Mouse (Mus musculus): ENCODE measurements around the gene Tjp3.

DNA sequence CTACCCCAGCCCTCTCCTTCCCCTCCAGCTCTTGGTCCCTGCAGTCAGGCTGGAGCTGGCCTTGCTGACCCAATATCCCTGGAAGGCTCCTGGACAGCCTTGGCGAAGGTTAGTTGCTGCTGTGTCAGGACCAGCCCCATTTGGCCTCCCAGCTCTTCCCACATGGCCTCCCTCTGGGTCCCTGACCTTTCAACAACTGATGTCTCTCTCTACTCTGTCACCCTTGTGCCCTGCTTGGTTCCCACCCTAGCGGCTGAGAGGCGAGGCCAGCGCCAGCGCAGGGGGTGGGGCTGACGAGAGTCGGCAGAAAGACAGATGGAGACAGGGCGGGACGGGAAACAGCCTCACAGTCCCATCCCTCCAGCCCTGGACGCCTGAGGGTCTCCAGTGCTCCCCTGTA is 37.0 kb upstream of the Tjp3 start, which contains the start of gene Tbxa2r:
- TF ChIP-seq HCFC1 (IDR thresholded peaks at IDR 0.05; ENCODE audit: borderline replicate concordance, insufficient read depth, low read length) (no peak), ZNF384 (IDR thresholded peaks at IDR 0.05; ENCODE audit: low read depth, low read length) (no peak), CHD2 (IDR thresholded peaks at IDR 0.05; ENCODE audit: low read depth, low read length) (no peak), MAFK (IDR thresholded peaks at IDR 0.05; ENCODE audit: insufficient read depth, low read depth, low read length) (no peak)
